20 mouse cellular contexts compared by ENCODE assay signal in the genomic region with DNA sequence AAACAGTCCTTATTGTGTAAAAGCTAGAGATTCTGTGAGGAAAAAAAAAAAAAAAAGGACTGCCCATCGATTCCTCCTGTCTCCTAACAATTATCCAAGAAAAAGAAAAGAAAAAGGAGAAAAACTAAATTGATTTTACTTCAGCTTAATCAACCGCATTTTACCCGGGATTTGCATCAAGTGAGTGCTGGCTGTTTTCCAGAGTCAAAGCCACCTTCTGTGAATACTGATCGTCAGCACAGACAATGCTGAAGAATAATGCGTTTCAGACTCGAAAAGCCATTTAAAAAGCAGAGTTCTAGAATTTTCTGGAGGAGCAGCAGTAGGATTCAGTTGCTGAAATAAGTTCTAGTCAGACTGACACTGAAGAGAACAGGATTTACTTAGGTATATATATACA.
"Had no signal": no experiment of that assay in that cellular context is flagged by ENCODE, and none has a peak within 500 bp of the region (broad histone marks: within the 10 kb centered on the region; RNA-seq: fewer than 3 reads in every experiment).

No protein-coding gene starts in this region.

- H3K27ac ChIP-seq: kidney, postnatal 0 days; limb, embryonic 12.5 days; limb, embryonic 15.5 days; liver, embryonic 14.5 days; macrophage; midbrain, embryonic 13.5 days; neural tube, embryonic 13.5 days; stomach, embryonic 15.5 days had no signal

- H3K4me1 ChIP-seq: limb, embryonic 12.5 days; limb, embryonic 15.5 days; midbrain, embryonic 13.5 days; neural tube, embryonic 13.5 days; stomach, embryonic 15.5 days had no signal

- H3K27me3 ChIP-seq: limb, embryonic 12.5 days; limb, embryonic 15.5 days; midbrain, embryonic 13.5 days; neural tube, embryonic 13.5 days; stomach, embryonic 15.5 days had no signal

- DNase-seq: kidney, adult 2 months; kidney, postnatal 25 days; left cerebral cortex, postnatal 4 days; liver, postnatal 0 days; lung, embryonic 14.5 days; retina, postnatal 1 day; right cerebral cortex, postnatal 25 days; spleen, adult 18-20 months; thymus, postnatal 25 days had no signal

- H3K36me3 ChIP-seq: limb, embryonic 12.5 days; limb, embryonic 15.5 days; midbrain, embryonic 13.5 days; neural tube, embryonic 13.5 days; stomach, embryonic 15.5 days had no signal

- H3K4me3 ChIP-seq: limb, embryonic 12.5 days; limb, embryonic 15.5 days; midbrain, embryonic 13.5 days; myocyte; neural tube, embryonic 13.5 days; stomach, embryonic 15.5 days had no signal

- H3K9ac ChIP-seq: limb, embryonic 12.5 days; limb, embryonic 15.5 days; liver, embryonic 14.5 days; liver, postnatal 0 days; lung, embryonic 14.5 days; midbrain, embryonic 13.5 days; neural tube, embryonic 13.5 days; stomach, embryonic 15.5 days had no signal

- H3K4me2 ChIP-seq: limb, embryonic 12.5 days; limb, embryonic 15.5 days; liver, embryonic 11.5 days; lung, embryonic 14.5 days; midbrain, embryonic 13.5 days; neural tube, embryonic 13.5 days; stomach, embryonic 15.5 days had no signal

- ATAC-seq: liver, postnatal 0 days; lung, postnatal 0 days; midbrain, embryonic 13.5 days had no signal

- H3K9me3 ChIP-seq: limb, embryonic 15.5 days; midbrain, embryonic 13.5 days; stomach, embryonic 15.5 days had no signal
